Mouse (Mus musculus) stomach, postnatal 0 days (tissue): ENCODE results near the gene Boc.

Experiments
- CTCF ChIP-seq: IDR thresholded peaks from 2 replicates; pipeline ENCODE4 v1.5.1; 2016; ENCODE audit warnings: antibody characterized with exemption, low read depth, mild to moderate bottlenecking, moderate library complexity
- EP300 ChIP-seq: optimal IDR thresholded peaks from 2 replicates; pipeline ENCODE3; 2016; ENCODE audit warnings: antibody characterized with exemption

- no peak for TF ChIP-seq CTCF
- no peak for TF ChIP-seq EP300
Measured at GRCm38 (mm10) chr16:44526044-44526443, 32.7 kb downstream of the Boc start.
